Mouse (Mus musculus): ENCODE results near the gene Pdlim7. TPM values are rescaled to one million over a fixed set of nuclear protein-coding genes. Genes with fewer than 3 reads are reported as not detected.

The Pdlim7 gene
- polyA plus RNA-seq (2015; fragmentation: Illumina TruSeq; extraction: RNeasy Lipid Tissue Mini Kit (QIAGEN cat#74804); ENCODE audit: insufficient read depth, low replicate concordance): 7.7 TPM

GRCm38 (mm10) chr13:55513111-55513748, at the start of gene Pdlim7:
Pdlim7 (minus strand) TSS chr13:55513676.

GRCm38 (mm10) chr13:55536194-55537175, 23.0 kb upstream of the Pdlim7 start, which contains the start of gene Ddx41:
Ddx41 (minus strand) TSS chr13:55536658.

GRCm38 (mm10) chr13:55529198-55529915, 15.9 kb upstream of the Pdlim7 start, which contains the start of gene Dok3:
Dok3 (minus strand) TSS chr13:55529296.

GRCm38 (mm10) chr13:55487578-55488498, 25.6 kb downstream of the Pdlim7 start, which contains the start of gene Dbn1:
Dbn1 (minus strand) TSS chr13:55488111.

GRCm38 (mm10) chr13:55464027-55464884, 49.2 kb downstream of the Pdlim7 start, which contains the start of gene Prr7:
Prr7 (plus strand) TSS chr13:55464267.

Other genes with a start within 250 kb of the Pdlim7 start
- 61.8 TPM for gene Prelid1, start 193.2 kb downstream of the Pdlim7 start, polyA plus RNA-seq (2015; fragmentation: Illumina TruSeq; extraction: RNeasy Lipid Tissue Mini Kit (QIAGEN cat#74804); ENCODE audit: insufficient read depth, low replicate concordance)
- 61.8 TPM for gene Rab24, start 191.7 kb downstream of the Pdlim7 start, polyA plus RNA-seq (2015; fragmentation: Illumina TruSeq; extraction: RNeasy Lipid Tissue Mini Kit (QIAGEN cat#74804); ENCODE audit: insufficient read depth, low replicate concordance)
- gene Mxd3, start 183.9 kb downstream of the Pdlim7 start, polyA plus RNA-seq (2015; fragmentation: Illumina TruSeq; extraction: RNeasy Lipid Tissue Mini Kit (QIAGEN cat#74804); ENCODE audit: insufficient read depth, low replicate concordance): 2.1 TPM
- gene Lman2, start 150.9 kb downstream of the Pdlim7 start, polyA plus RNA-seq (2015; fragmentation: Illumina TruSeq; extraction: RNeasy Lipid Tissue Mini Kit (QIAGEN cat#74804); ENCODE audit: insufficient read depth, low replicate concordance): 46.1 TPM
- 26.6 TPM for gene Rgs14, start 143.9 kb downstream of the Pdlim7 start, polyA plus RNA-seq (2015; fragmentation: Illumina TruSeq; extraction: RNeasy Lipid Tissue Mini Kit (QIAGEN cat#74804); ENCODE audit: insufficient read depth, low replicate concordance)
- not detected for gene Slc34a1, start 115.5 kb downstream of the Pdlim7 start, polyA plus RNA-seq (2015; fragmentation: Illumina TruSeq; extraction: RNeasy Lipid Tissue Mini Kit (QIAGEN cat#74804); ENCODE audit: insufficient read depth, low replicate concordance)
- not detected for gene Pfn3, start 98.4 kb downstream of the Pdlim7 start, polyA plus RNA-seq (2015; fragmentation: Illumina TruSeq; extraction: RNeasy Lipid Tissue Mini Kit (QIAGEN cat#74804); ENCODE audit: insufficient read depth, low replicate concordance)
- 0.11 TPM for gene F12, start 86.9 kb downstream of the Pdlim7 start, polyA plus RNA-seq (2015; fragmentation: Illumina TruSeq; extraction: RNeasy Lipid Tissue Mini Kit (QIAGEN cat#74804); ENCODE audit: insufficient read depth, low replicate concordance)
- gene Grk6, start 68.6 kb downstream of the Pdlim7 start, polyA plus RNA-seq (2015; fragmentation: Illumina TruSeq; extraction: RNeasy Lipid Tissue Mini Kit (QIAGEN cat#74804); ENCODE audit: insufficient read depth, low replicate concordance): 155 TPM
- gene Prr7, start 49.4 kb downstream of the Pdlim7 start, polyA plus RNA-seq (2015; fragmentation: Illumina TruSeq; extraction: RNeasy Lipid Tissue Mini Kit (QIAGEN cat#74804); ENCODE audit: insufficient read depth, low replicate concordance): not detected
- gene Dbn1, start 25.6 kb downstream of the Pdlim7 start, polyA plus RNA-seq (2015; fragmentation: Illumina TruSeq; extraction: RNeasy Lipid Tissue Mini Kit (QIAGEN cat#74804); ENCODE audit: insufficient read depth, low replicate concordance): 4.8 TPM
- 51.4 TPM for gene Dok3, start 15.6 kb upstream of the Pdlim7 start, polyA plus RNA-seq (2015; fragmentation: Illumina TruSeq; extraction: RNeasy Lipid Tissue Mini Kit (QIAGEN cat#74804); ENCODE audit: insufficient read depth, low replicate concordance)
- 33.1 TPM for gene Ddx41, start 23.0 kb upstream of the Pdlim7 start, polyA plus RNA-seq (2015; fragmentation: Illumina TruSeq; extraction: RNeasy Lipid Tissue Mini Kit (QIAGEN cat#74804); ENCODE audit: insufficient read depth, low replicate concordance)
- gene Fam193b, start 57.4 kb upstream of the Pdlim7 start, polyA plus RNA-seq (2015; fragmentation: Illumina TruSeq; extraction: RNeasy Lipid Tissue Mini Kit (QIAGEN cat#74804); ENCODE audit: insufficient read depth, low replicate concordance): 63.6 TPM
- 85.5 TPM for gene Tmed9, start 60.1 kb upstream of the Pdlim7 start, polyA plus RNA-seq (2015; fragmentation: Illumina TruSeq; extraction: RNeasy Lipid Tissue Mini Kit (QIAGEN cat#74804); ENCODE audit: insufficient read depth, low replicate concordance)
- gene B4galt7, start 86.2 kb upstream of the Pdlim7 start, polyA plus RNA-seq (2015; fragmentation: Illumina TruSeq; extraction: RNeasy Lipid Tissue Mini Kit (QIAGEN cat#74804); ENCODE audit: insufficient read depth, low replicate concordance): 15.3 TPM
- 43.9 TPM for gene Caml, start 109.3 kb upstream of the Pdlim7 start, polyA plus RNA-seq (2015; fragmentation: Illumina TruSeq; extraction: RNeasy Lipid Tissue Mini Kit (QIAGEN cat#74804); ENCODE audit: insufficient read depth, low replicate concordance)
- gene Ddx46, start 121.4 kb upstream of the Pdlim7 start, polyA plus RNA-seq (2015; fragmentation: Illumina TruSeq; extraction: RNeasy Lipid Tissue Mini Kit (QIAGEN cat#74804); ENCODE audit: insufficient read depth, low replicate concordance): 126 TPM
- 88.3 TPM for gene B230219D22Rik, start 179.4 kb upstream of the Pdlim7 start, polyA plus RNA-seq (2015; fragmentation: Illumina TruSeq; extraction: RNeasy Lipid Tissue Mini Kit (QIAGEN cat#74804); ENCODE audit: insufficient read depth, low replicate concordance)
- 47.8 TPM for gene Txndc15, start 201.0 kb upstream of the Pdlim7 start, polyA plus RNA-seq (2015; fragmentation: Illumina TruSeq; extraction: RNeasy Lipid Tissue Mini Kit (QIAGEN cat#74804); ENCODE audit: insufficient read depth, low replicate concordance)
- 37.6 TPM for gene Pcbd2, start 213.7 kb upstream of the Pdlim7 start, polyA plus RNA-seq (2015; fragmentation: Illumina TruSeq; extraction: RNeasy Lipid Tissue Mini Kit (QIAGEN cat#74804); ENCODE audit: insufficient read depth, low replicate concordance)